Mouse (Mus musculus): ENCODE results near the gene Sh2d2a. TPM values are rescaled to one million over a fixed set of nuclear protein-coding genes. Genes with fewer than 3 reads are reported as not detected.
"Not testable (repeated sequence)": the region's sequence is repeated elsewhere in the genome, so short reads cannot be mapped to it uniquely, and the experiment has no call there.

Gene Sh2d2a
- polyA plus RNA-seq (2015; fragmentation: Nextera tagmentation; extraction: Ambion mirVana) = 0.07 and 0.12 TPM in 2 replicates

GRCm38 (mm10) chr3:87846650-87847110 is at the start of gene Sh2d2a:
Gene Sh2d2a (plus strand): TSS chr3:87846755.
- no peaks in the 10 kb centered on the region for H3K36me3 ChIP-seq
- no peaks in the 10 kb centered on the region for H3K27me3 ChIP-seq
- H3K9me3 ChIP-seq (replicated peaks) = no peaks in the 10 kb centered on the region
- no peak within 1 kb of the TSS for H3K4me2 ChIP-seq (replicated peaks)
- H3K9ac ChIP-seq = no peak within 1 kb of the TSS
- H3K4me3 ChIP-seq (replicated peaks) = no peak within 1 kb of the TSS
- no peaks in the 10 kb centered on the region for H3K4me1 ChIP-seq
- WGBS = 63% methylated on average over 7 of the region's 7 CpGs
- no peak within 1 kb of the TSS for H3K27ac ChIP-seq (replicated peaks)
- ATAC-seq (ENCODE audit: insufficient number of reproducible peaks, low FRiP score, low TSS enrichment, low read depth) = no peak

GRCm38 (mm10) chr3:87801681-87802080 is 44.9 kb upstream of the Sh2d2a start:
- Histone ChIP-seq H3K4me3 (replicated peaks) (no peak overlapping the region), H3K9ac (no peak overlapping the region), H3K27ac (replicated peaks) (no peak overlapping the region), H3K4me2 (replicated peaks) (no peak overlapping the region), H3K27me3 (peaks cover 90% of the 10 kb centered on the region), H3K36me3 (no peaks in the 10 kb centered on the region), H3K4me1 (peaks cover 17% of the 10 kb centered on the region), H3K9me3 (replicated peaks) (no peaks in the 10 kb centered on the region)
- ATAC-seq (ENCODE audit: insufficient number of reproducible peaks, low FRiP score, low TSS enrichment, low read depth) = no peak
- 48% methylated on average over 5 of the region's 5 CpGs for WGBS

- ATAC-seq (ENCODE audit: insufficient number of reproducible peaks, low FRiP score, low TSS enrichment, low read depth) = no peak
- H3K9ac ChIP-seq = no peak overlapping the region
- H3K4me3 ChIP-seq (replicated peaks) = peak overlapping the region; percentile 7; the same call in 1 of the 2 replicates
- no peak overlapping the region for H3K27ac ChIP-seq (replicated peaks)
- H3K27me3 ChIP-seq = peaks cover 89% of the 10 kb centered on the region
- H3K9me3 ChIP-seq (replicated peaks) = no peaks in the 10 kb centered on the region
- 8% methylated on average over 26 of the region's 26 CpGs for WGBS
- H3K4me1 ChIP-seq = 0 out of 2 replicates have a peak, but pooled peaks cover 5% of the 10 kb centered on the region
- peak overlapping the region; percentile 38 for H3K4me2 ChIP-seq (replicated peaks)
- no peaks in the 10 kb centered on the region for H3K36me3 ChIP-seq
Observed at GRCm38 (mm10) chr3:87804038-87804677, 42.4 kb upstream of the Sh2d2a start.

GRCm38 (mm10) chr3:87809322-87809962 is 37.1 kb upstream of the Sh2d2a start:
- H3K27ac ChIP-seq (replicated peaks) = no peak overlapping the region
- 7% methylated on average over 28 of the region's 28 CpGs for WGBS
- H3K4me2 ChIP-seq (replicated peaks) = peak overlapping the region; percentile 41
- peaks cover 69% of the 10 kb centered on the region for H3K27me3 ChIP-seq
- no peak overlapping the region for H3K9ac ChIP-seq
- peaks cover 10% of the 10 kb centered on the region for H3K4me1 ChIP-seq
- peak overlapping the region; percentile 21 for H3K4me3 ChIP-seq (replicated peaks)
- H3K36me3 ChIP-seq = no peaks in the 10 kb centered on the region
- H3K9me3 ChIP-seq (replicated peaks) = no peaks in the 10 kb centered on the region
- ATAC-seq (ENCODE audit: insufficient number of reproducible peaks, low FRiP score, low TSS enrichment, low read depth) = peak; percentile 65; the same call in 1 of the 2 replicates

GRCm38 (mm10) chr3:87811297-87811696 is 35.3 kb upstream of the Sh2d2a start:
- peaks cover 72% of the 10 kb centered on the region for H3K27me3 ChIP-seq
- no peak overlapping the region for H3K4me3 ChIP-seq (replicated peaks)
- peaks cover 10% of the 10 kb centered on the region for H3K4me1 ChIP-seq
- ATAC-seq (ENCODE audit: insufficient number of reproducible peaks, low FRiP score, low TSS enrichment, low read depth) = no peak
- no peaks in the 10 kb centered on the region for H3K36me3 ChIP-seq
- H3K9ac ChIP-seq = no peak overlapping the region
- WGBS = 85% methylated on average over 8 of the region's 8 CpGs
- no peaks in the 10 kb centered on the region for H3K9me3 ChIP-seq (replicated peaks)
- H3K4me2 ChIP-seq (replicated peaks) = no peak overlapping the region
- no peak overlapping the region for H3K27ac ChIP-seq (replicated peaks)

- Histone ChIP-seq H3K27me3 (peaks cover 66% of the 10 kb centered on the region), H3K9ac (no peak overlapping the region), H3K27ac (replicated peaks) (no peak overlapping the region), H3K36me3 (no peaks in the 10 kb centered on the region), H3K9me3 (replicated peaks) (no peaks in the 10 kb centered on the region), H3K4me1 (peaks cover 10% of the 10 kb centered on the region), H3K4me3 (replicated peaks) (no peak overlapping the region), H3K4me2 (replicated peaks) (no peak overlapping the region)
- 47% methylated on average over 4 of the region's 4 CpGs for WGBS
- no peak for ATAC-seq (ENCODE audit: insufficient number of reproducible peaks, low FRiP score, low TSS enrichment, low read depth)
Observed at GRCm38 (mm10) chr3:87812413-87812812, 34.1 kb upstream of the Sh2d2a start.

- no peak for ATAC-seq (ENCODE audit: insufficient number of reproducible peaks, low FRiP score, low TSS enrichment, low read depth)
Observed at GRCm38 (mm10) chr3:87812873-87813272, 33.7 kb upstream of the Sh2d2a start.

GRCm38 (mm10) chr3:87816166-87816565 is 30.4 kb upstream of the Sh2d2a start:
- H3K4me3 ChIP-seq (replicated peaks) = no peak overlapping the region
- H3K27ac ChIP-seq (replicated peaks) = no peak overlapping the region
- H3K9me3 ChIP-seq (replicated peaks) = no peaks in the 10 kb centered on the region
- 54% methylated on average over 6 of the region's 6 CpGs for WGBS
- peaks cover 43% of the 10 kb centered on the region for H3K27me3 ChIP-seq
- H3K36me3 ChIP-seq = no peaks in the 10 kb centered on the region
- no peak overlapping the region for H3K4me2 ChIP-seq (replicated peaks)
- no peak overlapping the region for H3K9ac ChIP-seq
- H3K4me1 ChIP-seq = no peaks in the 10 kb centered on the region
- ATAC-seq (ENCODE audit: insufficient number of reproducible peaks, low FRiP score, low TSS enrichment, low read depth) = no peak

More at GRCm38 (mm10) chr3:87812873-87813272, 33.7 kb upstream of the Sh2d2a start:
- Histone ChIP-seq H3K9me3 (replicated peaks) (no peaks in the 10 kb centered on the region), H3K36me3 (no peaks in the 10 kb centered on the region), H3K9ac (no peak overlapping the region), H3K4me2 (replicated peaks) (no peak overlapping the region), H3K27me3 (peaks cover 69% of the 10 kb centered on the region), H3K27ac (replicated peaks) (no peak overlapping the region), H3K4me3 (replicated peaks) (no peak overlapping the region), H3K4me1 (peaks cover 10% of the 10 kb centered on the region)
- WGBS = 47% methylated on average over 10 of the region's 10 CpGs

- Histone ChIP-seq H3K27me3 (peaks cover 38% of the 10 kb centered on the region), H3K4me3 (replicated peaks) (no peak overlapping the region), H3K27ac (replicated peaks) (no peak overlapping the region), H3K4me2 (replicated peaks) (no peak overlapping the region), H3K36me3 (no peaks in the 10 kb centered on the region), H3K9me3 (replicated peaks) (no peaks in the 10 kb centered on the region), H3K9ac (no peak overlapping the region), H3K4me1 (no peaks in the 10 kb centered on the region)
- no peak for ATAC-seq (ENCODE audit: insufficient number of reproducible peaks, low FRiP score, low TSS enrichment, low read depth)
- 4% methylated on average over 12 of the region's 12 CpGs for WGBS
Observed at GRCm38 (mm10) chr3:87816646-87817093, 29.9 kb upstream of the Sh2d2a start.

- ATAC-seq (ENCODE audit: insufficient number of reproducible peaks, low FRiP score, low TSS enrichment, low read depth) = no peak
- Histone ChIP-seq H3K27ac (replicated peaks) (no peak overlapping the region), H3K4me3 (replicated peaks) (no peak overlapping the region), H3K36me3 (no peaks in the 10 kb centered on the region), H3K9me3 (replicated peaks) (no peaks in the 10 kb centered on the region), H3K9ac (no peak overlapping the region), H3K4me1 (no peaks in the 10 kb centered on the region), H3K27me3 (peaks cover 36% of the 10 kb centered on the region), H3K4me2 (replicated peaks) (no peak overlapping the region)
- WGBS = 52% methylated on average over 12 of the region's 12 CpGs
Observed at GRCm38 (mm10) chr3:87818226-87818625, 28.3 kb upstream of the Sh2d2a start.

GRCm38 (mm10) chr3:87824206-87824605 is 22.3 kb upstream of the Sh2d2a start, which contains the start of gene Pear1:
Gene Pear1 (minus strand): TSS chr3:87824306.
- H3K9me3 ChIP-seq (replicated peaks); H3K27me3 ChIP-seq; H3K4me2 ChIP-seq (replicated peaks); H3K9ac ChIP-seq; ATAC-seq (ENCODE audit: insufficient number of reproducible peaks, low FRiP score, low TSS enrichment, low read depth); H3K4me3 ChIP-seq (replicated peaks); H3K4me1 ChIP-seq; H3K36me3 ChIP-seq; H3K27ac ChIP-seq (replicated peaks): not testable (repeated sequence)
- 83% methylated on average over 1 of the region's 1 CpGs for WGBS
